Mouse (Mus musculus): ENCODE measurements around the gene Armc6. TPM values are rescaled to one million over a fixed set of nuclear protein-coding genes. Genes with fewer than 3 reads are reported as not detected.
A peak's percentile ranks its signal among the peaks of the same experiment; 100 is the strongest.

The Armc6 gene
- polyA plus RNA-seq, 1 experiment from 2014 or later, result 94.5 TPM

- no peak for ATAC-seq (replicated peaks)
- H3K27ac ChIP-seq (replicated peaks), result no peak overlapping the region
- H3K27me3 ChIP-seq, result no peaks in the 10 kb centered on the region
- H3K9me3 ChIP-seq, result no peaks in the 10 kb centered on the region
- H3K4me3 ChIP-seq, result no peak overlapping the region
- no peaks in the 10 kb centered on the region for H3K4me1 ChIP-seq
- H3K9ac ChIP-seq (replicated peaks), result no peak overlapping the region
- H3K4me2 ChIP-seq (replicated peaks), result no peak overlapping the region
- WGBS, result 75% methylated on average over 2 of the region's 2 CpGs
- peaks cover 28% of the 10 kb centered on the region for H3K36me3 ChIP-seq
These were observed 52.4 kb downstream of the Armc6 start for GRCm38 (mm10) chr8:70181903-70182252.

- Histone ChIP-seq H3K4me2 (replicated peaks) (no peak overlapping the region), H3K4me3 (no peak overlapping the region), H3K4me1 (no peaks in the 10 kb centered on the region), H3K9me3 (no peaks in the 10 kb centered on the region), H3K36me3 (peaks cover 28% of the 10 kb centered on the region), H3K27me3 (no peaks in the 10 kb centered on the region), H3K27ac (replicated peaks) (no peak overlapping the region), H3K9ac (replicated peaks) (no peak overlapping the region)
- 93% methylated on average over 16 of the region's 16 CpGs for WGBS
- no peak for ATAC-seq (replicated peaks)
These were observed 52.9 kb downstream of the Armc6 start for GRCm38 (mm10) chr8:70181212-70181902.

- H3K36me3 ChIP-seq, result peaks cover 28% of the 10 kb centered on the region
- WGBS, result 93% methylated on average over 4 of the region's 4 CpGs
These were observed 55.2 kb downstream of the Armc6 start for GRCm38 (mm10) chr8:70179082-70179481.

GRCm38 (mm10) chr8:70178231-70178630 lies 56.0 kb downstream of the Armc6 start:
- no peak overlapping the region for H3K27ac ChIP-seq (replicated peaks)
- H3K4me1 ChIP-seq, result peaks cover 10% of the 10 kb centered on the region
- H3K9me3 ChIP-seq, result no peaks in the 10 kb centered on the region
- peaks cover 26% of the 10 kb centered on the region for H3K36me3 ChIP-seq
- H3K4me2 ChIP-seq (replicated peaks), result no peak overlapping the region
- H3K27me3 ChIP-seq, result no peaks in the 10 kb centered on the region
- H3K4me3 ChIP-seq, result no peak overlapping the region
- no peak overlapping the region for H3K9ac ChIP-seq (replicated peaks)
- 96% methylated on average over 2 of the region's 2 CpGs for WGBS
- ATAC-seq (replicated peaks), result no peak

More at GRCm38 (mm10) chr8:70179082-70179481, 55.2 kb downstream of the Armc6 start:
- Histone ChIP-seq H3K9me3 (no peaks in the 10 kb centered on the region), H3K4me2 (replicated peaks) (no peak overlapping the region), H3K9ac (replicated peaks) (no peak overlapping the region), H3K27ac (replicated peaks) (no peak overlapping the region), H3K4me1 (peaks cover 2% of the 10 kb centered on the region), H3K27me3 (no peaks in the 10 kb centered on the region), H3K4me3 (no peak overlapping the region)
- ATAC-seq (replicated peaks), result no peak

- H3K27ac ChIP-seq (replicated peaks), result no peak overlapping the region
- H3K27me3 ChIP-seq, result no peaks in the 10 kb centered on the region
- ATAC-seq (replicated peaks), result no peak
- 92% methylated on average over 7 of the region's 7 CpGs for WGBS
- H3K36me3 ChIP-seq, result peaks cover 8% of the 10 kb centered on the region; the same call in 1 of the 2 replicates
- peaks cover 20% of the 10 kb centered on the region for H3K4me1 ChIP-seq
- H3K4me2 ChIP-seq (replicated peaks), result no peak overlapping the region
- H3K4me3 ChIP-seq, result no peak overlapping the region
- H3K9me3 ChIP-seq, result no peaks in the 10 kb centered on the region
- no peak overlapping the region for H3K9ac ChIP-seq (replicated peaks)
These were observed 60.2 kb downstream of the Armc6 start for GRCm38 (mm10) chr8:70174079-70174478.

- no peaks in the 10 kb centered on the region for H3K27me3 ChIP-seq
- peak overlapping the region; percentile 47 for H3K4me2 ChIP-seq (replicated peaks)
- WGBS, result 80% methylated on average over 5 of the region's 5 CpGs
- no peak overlapping the region for H3K9ac ChIP-seq (replicated peaks)
- ATAC-seq (replicated peaks), result no peak
- H3K4me1 ChIP-seq, result peaks cover 20% of the 10 kb centered on the region
- H3K9me3 ChIP-seq, result no peaks in the 10 kb centered on the region
- H3K4me3 ChIP-seq, result peak overlapping the region; percentile 71; the same call in 1 of the 2 replicates
- H3K36me3 ChIP-seq, result peaks cover 4% of the 10 kb centered on the region; the same call in 1 of the 2 replicates
- no peak overlapping the region for H3K27ac ChIP-seq (replicated peaks)
These were observed 60.9 kb downstream of the Armc6 start for GRCm38 (mm10) chr8:70173320-70173719.

- Histone ChIP-seq H3K36me3 (no peaks in the 10 kb centered on the region), H3K4me2 (replicated peaks) (peak within 1 kb of the TSS; percentile 47), H3K9me3 (no peaks in the 10 kb centered on the region), H3K27me3 (no peaks in the 10 kb centered on the region), H3K27ac (replicated peaks) (no peak within 1 kb of the TSS), H3K9ac (replicated peaks) (peak within 1 kb of the TSS; percentile 63), H3K4me3 (peak within 1 kb of the TSS; percentile 71), H3K4me1 (peaks cover 20% of the 10 kb centered on the region)
- WGBS, result 2% methylated on average over 27 of the region's 27 CpGs
- ATAC-seq (replicated peaks), result peak; percentile 98
These were observed 62.1 kb downstream of the Armc6 start, which contains the start of gene Tmem161a for GRCm38 (mm10) chr8:70172043-70172681. Tmem161a (plus strand) TSS chr8:70172356.

GRCm38 (mm10) chr8:70171240-70171639 lies 63.0 kb downstream of the Armc6 start:
- no peaks in the 10 kb centered on the region for H3K36me3 ChIP-seq
- peaks cover 24% of the 10 kb centered on the region for H3K4me1 ChIP-seq
- no peaks in the 10 kb centered on the region for H3K27me3 ChIP-seq
- H3K9ac ChIP-seq (replicated peaks), result no peak overlapping the region
- no peaks in the 10 kb centered on the region for H3K9me3 ChIP-seq
- no peak for ATAC-seq (replicated peaks)
- peak overlapping the region; percentile 47; the same call in 1 of the 2 replicates for H3K4me2 ChIP-seq (replicated peaks)
- H3K4me3 ChIP-seq, result no peak overlapping the region
- 92% methylated on average over 7 of the region's 7 CpGs for WGBS
- no peak overlapping the region for H3K27ac ChIP-seq (replicated peaks)

- H3K4me2 ChIP-seq (replicated peaks), result no peak overlapping the region
- H3K4me1 ChIP-seq, result peaks cover 24% of the 10 kb centered on the region
- no peak overlapping the region for H3K27ac ChIP-seq (replicated peaks)
- no peak for ATAC-seq (replicated peaks)
- H3K9ac ChIP-seq (replicated peaks), result no peak overlapping the region
- H3K4me3 ChIP-seq, result no peak overlapping the region
- H3K27me3 ChIP-seq, result no peaks in the 10 kb centered on the region
- 85% methylated on average over 3 of the region's 3 CpGs for WGBS
- no peaks in the 10 kb centered on the region for H3K9me3 ChIP-seq
- no peaks in the 10 kb centered on the region for H3K36me3 ChIP-seq
These were observed 63.5 kb downstream of the Armc6 start for GRCm38 (mm10) chr8:70170748-70171147.

Other genes starting within 250 kb of the Armc6 start
- 28.3 and 35.5 TPM in 2 replicates for gene Gatad2a, start 238.1 kb downstream of the Armc6 start, polyA plus RNA-seq (2015; fragmentation: Nextera tagmentation; extraction: Ambion mirVana)
- 84.5 and 85.9 TPM in 2 replicates for gene Mau2, start 191.7 kb downstream of the Armc6 start, polyA plus RNA-seq (2015; fragmentation: Nextera tagmentation; extraction: Ambion mirVana)
- gene Sugp1, start 191.7 kb downstream of the Armc6 start, polyA plus RNA-seq (2015; fragmentation: Nextera tagmentation; extraction: Ambion mirVana), result 60.9 and 66.5 TPM in 2 replicates
- gene Tm6sf2, start 161.5 kb downstream of the Armc6 start, polyA plus RNA-seq (2015; fragmentation: Nextera tagmentation; extraction: Ambion mirVana), result 1.3 and 1.5 TPM in 2 replicates
- gene Hapln4, start 151.0 kb downstream of the Armc6 start, polyA plus RNA-seq (2015; fragmentation: Nextera tagmentation; extraction: Ambion mirVana), result 0.15 and 0.38 TPM in 2 replicates
- gene Ncan, start 113.6 kb downstream of the Armc6 start, polyA plus RNA-seq (2015; fragmentation: Nextera tagmentation; extraction: Ambion mirVana), result 144 and 152 TPM in 2 replicates
- gene Nr2c2ap, start 103.1 kb downstream of the Armc6 start, polyA plus RNA-seq (2015; fragmentation: Nextera tagmentation; extraction: Ambion mirVana), result 43.0 and 43.3 TPM in 2 replicates
- gene Rfxank, start 95.3 kb downstream of the Armc6 start, polyA plus RNA-seq (2015; fragmentation: Nextera tagmentation; extraction: Ambion mirVana), result 11.5 and 13.4 TPM in 2 replicates
- gene Borcs8, start 95.0 kb downstream of the Armc6 start, polyA plus RNA-seq (2015; fragmentation: Nextera tagmentation; extraction: Ambion mirVana), result 48.4 and 50.3 TPM in 2 replicates
- 0.22 and 0.23 TPM in 2 replicates for gene Mef2b, start 94.8 kb downstream of the Armc6 start, polyA plus RNA-seq (2015; fragmentation: Nextera tagmentation; extraction: Ambion mirVana)
- gene Tmem161a, start 62.1 kb downstream of the Armc6 start, polyA plus RNA-seq (2015; fragmentation: Nextera tagmentation; extraction: Ambion mirVana), result 54.2 and 58.1 TPM in 2 replicates
- 3.8 and 4.4 TPM in 2 replicates for gene Slc25a42, start 22.2 kb downstream of the Armc6 start, polyA plus RNA-seq (2015; fragmentation: Nextera tagmentation; extraction: Ambion mirVana)
- 83.3 and 85.6 TPM in 2 replicates for gene Sugp2, start 240 bp downstream of the Armc6 start, polyA plus RNA-seq (2015; fragmentation: Nextera tagmentation; extraction: Ambion mirVana)
- gene Homer3, start 48.4 kb upstream of the Armc6 start, polyA plus RNA-seq (2015; fragmentation: Nextera tagmentation; extraction: Ambion mirVana), result 52.5 and 55.7 TPM in 2 replicates
- 52.2 and 53.8 TPM in 2 replicates for gene Ddx49, start 68.0 kb upstream of the Armc6 start, polyA plus RNA-seq (2015; fragmentation: Nextera tagmentation; extraction: Ambion mirVana)
- gene Cope, start 68.1 kb upstream of the Armc6 start, polyA plus RNA-seq (2015; fragmentation: Nextera tagmentation; extraction: Ambion mirVana), result 266 and 271 TPM in 2 replicates
- gene Cers1, start 81.3 kb upstream of the Armc6 start, polyA plus RNA-seq (2015; fragmentation: Nextera tagmentation; extraction: Ambion mirVana), result 31.3 and 31.9 TPM in 2 replicates
- 0.87 and 5.1 TPM in 2 replicates for gene Gdf1, start 95.4 kb upstream of the Armc6 start, polyA plus RNA-seq (2015; fragmentation: Nextera tagmentation; extraction: Ambion mirVana)
- 17.5 and 17.8 TPM in 2 replicates for gene Upf1, start 118.8 kb upstream of the Armc6 start, polyA plus RNA-seq (2015; fragmentation: Nextera tagmentation; extraction: Ambion mirVana)
- 0.14 TPM in 1 of 2 replicates, not detected in the other for gene Comp, start 139.1 kb upstream of the Armc6 start, polyA plus RNA-seq (2015; fragmentation: Nextera tagmentation; extraction: Ambion mirVana)
- 41.0 and 42.2 TPM in 2 replicates for gene Crtc1, start 205.1 kb upstream of the Armc6 start, polyA plus RNA-seq (2015; fragmentation: Nextera tagmentation; extraction: Ambion mirVana)
- gene Klhl26, start 242.5 kb upstream of the Armc6 start, polyA plus RNA-seq (2015; fragmentation: Nextera tagmentation; extraction: Ambion mirVana), result 19.3 and 21.4 TPM in 2 replicates

All from forebrain, embryonic 15.5 days (tissue).